Mouse (Mus musculus): ENCODE data around the gene Hspe1.
"Not testable (repeated sequence)": the region's sequence is repeated elsewhere in the genome, so short reads cannot be mapped to it uniquely, and the experiment has no call there.

Gene Hspe1

GRCm38 (mm10) chr1:55087932-55088610, at the start of gene Hspe1, which contains the start of gene Hspd1:
TSS of gene Hspe1 (plus strand) at chr1:55088132.
TSS of gene Hspd1 (minus strand) at chr1:55088243.
- peak; percentile 98 for DNase-seq

GRCm38 (mm10) chr1:55039944-55040343, 48.0 kb upstream of the Hspe1 start:
- DNase-seq = no peak

GRCm38 (mm10) chr1:55041691-55042090, 46.2 kb upstream of the Hspe1 start:
- DNase-seq = no peak

- no peak for DNase-seq
Measured at GRCm38 (mm10) chr1:55042246-55042645, 45.7 kb upstream of the Hspe1 start.

GRCm38 (mm10) chr1:55043164-55043563, 44.8 kb upstream of the Hspe1 start:
- no peak for DNase-seq

GRCm38 (mm10) chr1:55048841-55049587, 38.9 kb upstream of the Hspe1 start:
- no peak for DNase-seq

- no peak for DNase-seq
Measured at GRCm38 (mm10) chr1:55051671-55052070, 36.3 kb upstream of the Hspe1 start.

- DNase-seq = peak; percentile 99
Measured at GRCm38 (mm10) chr1:55052355-55052953, 35.5 kb upstream of the Hspe1 start, which contains the start of gene Coq10b. TSS of gene Coq10b (plus strand) at chr1:55052770.

GRCm38 (mm10) chr1:55053005-55053404, 34.9 kb upstream of the Hspe1 start:
- no peak for DNase-seq

- no peak for DNase-seq
Measured at GRCm38 (mm10) chr1:55053596-55053995, 34.3 kb upstream of the Hspe1 start.

GRCm38 (mm10) chr1:55055322-55056115, 32.4 kb upstream of the Hspe1 start:
- DNase-seq = no peak

- DNase-seq = not testable (repeated sequence)
Measured at GRCm38 (mm10) chr1:55058383-55058782, 29.5 kb upstream of the Hspe1 start.

- DNase-seq = no peak
Measured at GRCm38 (mm10) chr1:55061099-55061498, 26.8 kb upstream of the Hspe1 start.

- no peak for DNase-seq
Measured at GRCm38 (mm10) chr1:55061772-55062171, 26.2 kb upstream of the Hspe1 start.

GRCm38 (mm10) chr1:55072328-55072727, 15.6 kb upstream of the Hspe1 start:
- not testable (repeated sequence) for DNase-seq

- DNase-seq = no peak
Measured at GRCm38 (mm10) chr1:55074757-55075156, 13.2 kb upstream of the Hspe1 start.

GRCm38 (mm10) chr1:55075652-55076394, 12.1 kb upstream of the Hspe1 start:
- no peak for DNase-seq

- no peak for DNase-seq
Measured at GRCm38 (mm10) chr1:55076395-55076743, 11.6 kb upstream of the Hspe1 start.

- no peak for DNase-seq
Measured at GRCm38 (mm10) chr1:55076849-55077516, 10.9 kb upstream of the Hspe1 start.

- no peak for DNase-seq
Measured at GRCm38 (mm10) chr1:55079677-55080076, 8.3 kb upstream of the Hspe1 start.

- DNase-seq = no peak
Measured at GRCm38 (mm10) chr1:55082106-55082505, 5.8 kb upstream of the Hspe1 start.
